Mouse (Mus musculus) cortical plate, adult 2 months (tissue): ENCODE measurements around the gene Cacna2d2. TPM values are rescaled to one million over a fixed set of nuclear protein-coding genes. Genes with fewer than 3 reads are reported as not detected.
A peak's percentile ranks its signal among the peaks of the same experiment; 100 is the strongest.
"Not testable (repeated sequence)": the region's sequence is repeated elsewhere in the genome, so short reads cannot be mapped to it uniquely, and the experiment has no call there.

Experiments
- H3K27ac ChIP-seq: fragments of 200-500 bp; 2 replicates; pipeline ENCODE4 v1.5.1; 2012; ENCODE audit warnings: low read length, control low read depth, inconsistent platforms; ENCODE audit not compliant: insufficient read depth
- H3K4me1 ChIP-seq: fragments of 200-500 bp; 2 replicates; pipeline ENCODE4 v1.6.1; 2011; ENCODE audit warnings: low read length; ENCODE audit not compliant: control insufficient read depth, insufficient read depth
- H3K4me3 ChIP-seq: fragments of 200-500 bp; 2 replicates; pipeline ENCODE4 v1.5.1; 2011; ENCODE audit warnings: mild to moderate bottlenecking, low read length, control low read depth; ENCODE audit not compliant: insufficient read depth
- CTCF ChIP-seq: fragments of 200-500 bp; IDR thresholded peaks from 2 replicates; pipeline ENCODE4 v1.5.1; 2011; ENCODE audit warnings: mild to moderate bottlenecking, control low read depth, low read length; ENCODE audit not compliant: insufficient read depth; ENCODE audit errors: extremely low read depth
- POLR2A ChIP-seq: fragments of 200-500 bp; IDR thresholded peaks from 2 replicates; pipeline ENCODE4 v1.6.1; 2011; ENCODE audit warnings: mild to moderate bottlenecking, low read length, control low read depth; ENCODE audit not compliant: insufficient read depth; ENCODE audit errors: extremely low read depth
- polyA plus RNA-seq: library from polyadenylated mRNA; depleted of rRNA; stranded (reverse); fragments of >200 nt; gene quantifications from 2 replicates; pipeline ENCODE4 v1.2.3, GENCODE M21; 2012; rRNA removed

Cacna2d2 gene
- polyA plus RNA-seq, 1 experiment: 32.9 TPM

DNA sequence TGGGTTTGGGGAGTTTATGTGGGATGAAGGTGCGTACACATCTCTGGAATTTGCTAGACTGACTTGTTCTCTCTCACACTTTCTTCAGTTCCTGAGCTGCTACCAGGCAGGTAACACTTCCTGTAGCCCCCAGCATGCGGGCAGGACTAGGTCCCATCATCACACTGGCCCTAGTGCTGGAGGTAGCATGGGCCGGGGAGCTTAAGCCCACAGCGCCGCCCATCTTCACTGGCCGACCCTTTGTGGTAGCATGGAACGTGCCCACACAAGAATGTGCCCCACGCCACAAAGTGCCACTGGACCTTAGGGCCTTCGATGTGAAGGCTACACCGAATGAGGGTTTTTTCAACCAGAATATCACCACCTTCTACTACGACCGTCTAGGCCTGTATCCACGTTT, 170.6 kb downstream of the Cacna2d2 start:
- TF ChIP-seq CTCF (no peak), POLR2A (no peak)
- peaks cover 7% of the 10 kb centered on the region for H3K4me1 ChIP-seq
- no peak overlapping the region for H3K27ac ChIP-seq
- H3K4me3 ChIP-seq: peak overlapping the region; percentile 89

DNA sequence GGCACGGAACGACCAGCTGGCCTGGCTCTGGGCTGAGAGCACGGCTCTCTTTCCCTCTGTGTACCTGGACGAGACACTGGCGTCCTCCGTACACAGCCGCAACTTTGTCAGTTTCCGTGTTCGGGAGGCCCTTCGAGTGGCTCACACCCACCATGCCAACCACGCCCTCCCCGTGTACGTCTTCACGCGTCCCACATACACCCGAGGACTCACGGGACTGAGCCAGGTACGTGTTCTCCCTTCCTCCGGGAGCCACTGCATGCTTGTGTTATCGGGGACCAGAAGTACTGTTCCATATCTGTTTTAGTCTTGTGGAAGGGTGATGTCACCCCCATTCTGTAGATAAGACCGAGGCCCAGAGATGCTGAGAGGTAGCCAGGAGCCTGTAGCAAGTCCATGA, 171.4 kb downstream of the Cacna2d2 start:
- Histone ChIP-seq H3K4me3 (no peak overlapping the region), H3K27ac (no peak overlapping the region), H3K4me1 (peaks cover 7% of the 10 kb centered on the region)
- no peak for TF ChIP-seq POLR2A
- TF ChIP-seq CTCF: no peak

DNA sequence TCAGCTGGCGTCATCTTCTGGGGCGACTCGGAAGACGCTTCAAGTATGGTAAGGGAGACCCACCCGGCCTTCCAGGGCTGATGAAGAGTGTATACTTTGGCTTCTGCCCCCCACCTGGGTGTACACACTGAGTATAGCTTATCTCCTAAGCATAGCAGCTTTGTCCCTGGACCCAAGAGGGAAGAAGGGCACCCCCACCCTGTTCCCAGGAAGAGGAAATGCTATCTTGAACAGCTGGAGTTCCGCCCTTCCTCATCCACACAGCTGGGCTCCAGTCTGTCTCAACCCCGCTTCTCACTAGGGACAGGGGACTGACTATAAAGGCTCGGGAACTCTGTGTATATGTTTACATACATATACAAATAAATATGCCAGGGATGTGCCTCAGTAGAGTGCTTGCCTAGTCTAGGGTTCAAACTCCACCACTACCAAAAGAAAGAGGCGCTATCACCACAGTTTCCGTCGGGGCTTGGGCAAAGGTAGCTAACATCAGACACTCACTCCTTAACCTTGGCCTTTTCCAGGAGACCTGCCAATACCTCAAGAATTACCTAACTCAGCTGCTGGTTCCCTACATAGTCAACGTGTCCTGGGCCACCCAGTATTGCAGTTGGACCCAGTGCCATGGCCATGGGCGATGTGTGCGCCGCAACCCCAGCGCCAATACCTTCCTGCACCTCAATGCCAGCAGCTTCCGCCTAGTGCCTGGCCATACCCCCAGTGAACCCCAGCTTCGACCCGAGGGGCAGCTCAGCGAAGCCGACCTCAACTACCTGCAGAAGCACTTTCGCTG, 172.3 kb downstream of the Cacna2d2 start:
- no peak overlapping the region for H3K27ac ChIP-seq
- peaks cover 7% of the 10 kb centered on the region for H3K4me1 ChIP-seq
- no peak for TF ChIP-seq CTCF
- no peak for TF ChIP-seq POLR2A
- H3K4me3 ChIP-seq: no peak overlapping the region

GRCm38 (mm10) chr9:107572327-107572662, 172.9 kb downstream of the Cacna2d2 start:
- H3K4me3 ChIP-seq: no peak overlapping the region
- peaks cover 7% of the 10 kb centered on the region for H3K4me1 ChIP-seq
- no peak for TF ChIP-seq CTCF
- TF ChIP-seq POLR2A: no peak
- H3K27ac ChIP-seq: no peak overlapping the region

DNA sequence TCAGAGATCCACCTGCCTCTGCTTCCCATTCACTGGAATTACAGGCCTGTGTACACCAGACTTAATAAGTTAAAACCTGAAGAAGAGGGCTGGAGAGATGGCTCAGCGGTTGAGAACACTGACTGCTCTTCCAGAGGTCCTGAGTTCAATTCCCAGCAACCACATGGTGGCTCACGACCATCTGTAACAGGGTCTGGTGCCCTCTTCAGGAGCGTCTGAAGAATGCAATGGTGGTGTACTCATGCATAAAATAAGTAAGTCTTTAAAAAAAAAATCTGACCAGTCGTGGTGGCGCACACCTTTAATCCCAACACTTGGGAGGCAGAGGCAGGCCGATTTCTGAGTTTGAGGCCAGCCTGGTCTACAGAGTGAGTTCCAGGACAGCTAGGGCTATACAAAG, 174.4 kb downstream of the Cacna2d2 start:
- not testable (repeated sequence) for H3K4me3 ChIP-seq, H3K4me1 ChIP-seq, H3K27ac ChIP-seq

- Histone ChIP-seq H3K4me1 (peaks cover 4% of the 10 kb centered on the region; the same call in 1 of the 2 replicates), H3K4me3 (no peak overlapping the region), H3K27ac (0 out of 2 replicates have a peak overlapping the region, but pooled peaks have one; percentile 25)
- TF ChIP-seq POLR2A (no peak), CTCF (no peak)
These were observed 176.4 kb downstream of the Cacna2d2 start for GRCm38 (mm10) chr9:107575579-107576356.

- peak within 1 kb of the TSS; percentile 16; the same call in 1 of the 2 replicates for H3K4me3 ChIP-seq
- peak; percentile 55; the same call in 1 of the 2 replicates for TF ChIP-seq POLR2A
- TF ChIP-seq CTCF: no peak
- H3K4me1 ChIP-seq: peaks cover 6% of the 10 kb centered on the region
- H3K27ac ChIP-seq: 0 out of 2 replicates have a peak within 1 kb of the TSS, but pooled peaks have one; percentile 25
These were observed 177.1 kb downstream of the Cacna2d2 start, which contains the start of gene Hyal1 for GRCm38 (mm10) chr9:107576357-107577107. TSS of gene Hyal1 (plus strand) at chr9:107576927.

GRCm38 (mm10) chr9:107577871-107578270, 178.5 kb downstream of the Cacna2d2 start:
- Histone ChIP-seq H3K27ac (no peak overlapping the region), H3K4me1 (peaks cover 6% of the 10 kb centered on the region), H3K4me3 (no peak overlapping the region)
- TF ChIP-seq POLR2A (no peak), CTCF (no peak)

- peaks cover 6% of the 10 kb centered on the region for H3K4me1 ChIP-seq
- H3K4me3 ChIP-seq: no peak within 1 kb of the TSS
- TF ChIP-seq CTCF (no peak), POLR2A (no peak)
- no peak within 1 kb of the TSS for H3K27ac ChIP-seq
These were observed 179.2 kb downstream of the Cacna2d2 start, which contains the start of gene Naa80 for GRCm38 (mm10) chr9:107578587-107578986. TSS of gene Naa80 (plus strand) at chr9:107578887.

Other genes starting within 250 kb of the Cacna2d2 start
- gene Dock3, start 167.7 kb upstream of the Cacna2d2 start, polyA plus RNA-seq: 188 TPM in 2 replicates
- 4.4 and 5.1 TPM in 2 replicates for gene Mapkapk3, start 109.7 kb upstream of the Cacna2d2 start, polyA plus RNA-seq
- gene Cish, start 103.6 kb upstream of the Cacna2d2 start, polyA plus RNA-seq: 4.6 and 5.7 TPM in 2 replicates
- gene Hemk1, start 61.3 kb upstream of the Cacna2d2 start, polyA plus RNA-seq: 33.0 and 33.7 TPM in 2 replicates
- 5.1 and 5.2 TPM in 2 replicates for gene 6430571L13Rik, start 59.0 kb upstream of the Cacna2d2 start, polyA plus RNA-seq
- 35.4 and 36.5 TPM in 2 replicates for gene Tmem115, start 134.3 kb downstream of the Cacna2d2 start, polyA plus RNA-seq
- 29.5 and 31.3 TPM in 2 replicates for gene Cyb561d2, start 142.6 kb downstream of the Cacna2d2 start, polyA plus RNA-seq
- gene Nprl2, start 142.6 kb downstream of the Cacna2d2 start, polyA plus RNA-seq: 66.7 and 67.2 TPM in 2 replicates
- gene Zmynd10, start 147.7 kb downstream of the Cacna2d2 start, polyA plus RNA-seq: 6.0 and 6.7 TPM in 2 replicates
- 24.4 and 24.5 TPM in 2 replicates for gene Rassf1, start 151.9 kb downstream of the Cacna2d2 start, polyA plus RNA-seq
- gene Tusc2, start 163.6 kb downstream of the Cacna2d2 start, polyA plus RNA-seq: 139 and 143 TPM in 2 replicates
- gene Hyal2, start 168.3 kb downstream of the Cacna2d2 start, polyA plus RNA-seq: 9.7 and 10.3 TPM in 2 replicates
- 5.0 and 5.7 TPM in 2 replicates for gene Hyal1, start 177.3 kb downstream of the Cacna2d2 start, polyA plus RNA-seq
- 13.8 and 13.9 TPM in 2 replicates for gene Naa80, start 179.3 kb downstream of the Cacna2d2 start, polyA plus RNA-seq
- gene Hyal3, start 181.2 kb downstream of the Cacna2d2 start, polyA plus RNA-seq: 0.44 and 0.48 TPM in 2 replicates
- 16.3 and 18.6 TPM in 2 replicates for gene Ifrd2, start 188.0 kb downstream of the Cacna2d2 start, polyA plus RNA-seq
- 2.4 and 4.3 TPM in 2 replicates for gene Sema3b, start 209.6 kb downstream of the Cacna2d2 start, polyA plus RNA-seq
- gene Gnai2, start 235.8 kb downstream of the Cacna2d2 start, polyA plus RNA-seq: 283 and 286 TPM in 2 replicates